Mouse (Mus musculus): Measurements from ENCODE around the gene Zfp57. TPM values are rescaled to one million over a fixed set of nuclear protein-coding genes. Genes with fewer than 3 reads are reported as not detected.

Zfp57 gene
- 3.6 TPM for polyA plus RNA-seq (2014; fragmentation: Illumina TruSeq; extraction: RNeasy Lipid Tissue Mini Kit (QIAGEN cat#74804); ENCODE audit: low replicate concordance)

DNA sequence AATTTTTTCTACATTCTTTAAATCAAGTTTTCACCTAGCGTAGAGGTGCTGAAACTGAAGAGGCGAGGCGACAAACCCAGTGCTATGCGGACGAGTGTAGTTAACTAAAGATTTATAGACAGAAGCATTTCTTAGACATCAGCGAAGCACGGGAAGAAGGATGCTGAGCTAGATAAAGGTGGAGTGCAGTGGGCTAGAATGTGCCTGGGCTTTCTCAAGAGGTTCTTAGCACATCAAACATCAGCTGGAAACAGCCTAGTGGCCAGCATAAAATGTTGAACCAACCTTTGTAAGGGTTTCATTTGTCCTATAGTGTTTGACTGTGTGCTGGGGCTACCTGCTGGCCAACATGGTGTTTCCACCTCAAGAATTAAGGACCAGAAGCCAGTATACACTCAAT lies at the start of gene Zfp57:
Gene Zfp57 (plus strand): TSS at position 301 of the 400 bp plus-strand sequence.

DNA sequence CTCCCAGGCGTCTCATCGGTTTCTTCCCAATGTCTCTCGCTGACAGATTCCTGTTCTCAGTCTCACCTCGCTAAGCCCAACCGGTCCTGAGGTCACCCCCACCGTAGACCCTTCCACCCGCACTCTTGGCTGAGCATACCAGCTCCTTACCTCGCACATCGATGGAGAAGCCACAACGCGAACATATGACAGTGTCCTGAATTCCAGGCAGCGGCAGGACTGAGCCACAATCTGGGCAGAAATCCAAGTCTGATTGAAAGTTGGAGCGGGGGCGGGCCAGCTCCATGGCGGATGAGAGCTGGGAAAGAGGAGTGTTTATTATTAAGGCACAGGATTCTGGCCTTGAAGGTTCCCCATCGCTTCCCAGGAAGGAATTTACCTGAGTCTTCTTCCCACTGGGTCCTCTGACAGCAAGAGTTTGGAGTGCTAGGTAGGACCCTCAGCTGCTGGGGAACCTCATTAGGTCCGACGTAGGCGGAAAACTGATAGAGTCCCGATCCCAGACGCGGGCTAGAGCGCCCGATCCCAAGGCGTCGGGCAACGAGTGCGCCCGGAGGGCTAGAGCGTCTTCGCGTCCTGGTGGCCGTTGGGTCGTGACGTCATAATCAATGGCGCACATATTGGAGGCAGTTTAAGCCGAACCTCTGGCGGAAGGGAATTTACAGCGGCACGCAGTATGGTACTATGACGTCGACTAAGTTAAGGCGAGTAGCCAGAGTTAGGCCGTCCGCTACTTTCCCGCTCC lies 42.8 kb upstream of the Zfp57 start, which contains the start of the genes Znrd1 and Znrd1as:
Gene Znrd1 (minus strand): TSS at position 561 of the 745 bp plus-strand sequence.
Gene Znrd1as (plus strand): TSS at position 594 of the 745 bp plus-strand sequence.

DNA sequence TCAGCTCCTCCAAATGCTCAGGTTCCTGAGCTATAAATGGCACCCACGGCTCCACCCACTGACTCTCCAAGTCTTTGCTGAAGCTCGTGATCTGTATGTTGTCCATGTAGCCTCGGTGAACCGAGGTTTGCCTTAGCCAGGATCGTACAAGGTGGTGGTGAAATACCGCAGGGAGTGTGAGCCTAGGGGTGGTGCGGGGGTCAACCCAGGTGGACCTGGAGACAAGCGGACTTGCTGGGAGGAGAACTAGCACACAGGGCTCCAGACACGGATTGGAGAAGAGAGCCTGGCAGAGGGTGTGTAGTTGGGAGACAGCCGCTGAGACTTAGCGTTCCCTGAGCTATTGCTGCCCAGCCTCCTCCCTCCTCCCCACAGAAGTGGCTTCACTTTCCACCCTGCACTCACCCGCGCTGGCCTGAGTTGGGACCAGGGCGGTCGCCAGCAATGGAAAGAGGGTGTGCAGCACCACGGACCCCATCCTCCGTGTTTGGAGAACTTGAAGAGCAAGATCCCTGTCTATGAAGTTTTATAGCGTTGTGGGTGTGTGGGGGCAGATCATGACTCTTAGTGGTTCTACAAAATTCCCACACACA lies 19.6 kb upstream of the Zfp57 start, which contains the start of gene 2410137M14Rik:
Gene 2410137M14Rik (minus strand): TSS at position 17 of the 593 bp plus-strand sequence.

DNA sequence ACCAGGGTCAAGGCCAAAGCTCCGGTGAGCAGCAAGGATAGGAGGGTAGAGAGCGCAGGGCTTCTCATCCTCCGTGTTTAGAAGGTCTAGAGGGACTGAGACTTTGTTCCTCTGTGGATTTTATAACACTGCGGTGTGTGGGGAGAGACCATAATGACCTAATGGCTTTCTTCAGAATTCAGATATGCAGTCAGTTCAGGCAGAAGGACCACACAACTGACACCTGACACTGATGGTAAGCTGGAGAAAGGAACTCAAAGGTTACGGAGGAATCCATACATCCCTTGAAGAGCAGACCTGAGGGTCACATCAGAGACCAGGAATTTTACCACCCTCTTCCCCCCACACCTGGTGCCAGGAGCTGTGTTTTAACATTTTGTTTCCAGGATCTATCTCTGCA lies 11.5 kb upstream of the Zfp57 start, which contains the start of gene H2-M5:
Gene H2-M5 (minus strand): TSS at position 101 of the 400 bp plus-strand sequence.

DNA sequence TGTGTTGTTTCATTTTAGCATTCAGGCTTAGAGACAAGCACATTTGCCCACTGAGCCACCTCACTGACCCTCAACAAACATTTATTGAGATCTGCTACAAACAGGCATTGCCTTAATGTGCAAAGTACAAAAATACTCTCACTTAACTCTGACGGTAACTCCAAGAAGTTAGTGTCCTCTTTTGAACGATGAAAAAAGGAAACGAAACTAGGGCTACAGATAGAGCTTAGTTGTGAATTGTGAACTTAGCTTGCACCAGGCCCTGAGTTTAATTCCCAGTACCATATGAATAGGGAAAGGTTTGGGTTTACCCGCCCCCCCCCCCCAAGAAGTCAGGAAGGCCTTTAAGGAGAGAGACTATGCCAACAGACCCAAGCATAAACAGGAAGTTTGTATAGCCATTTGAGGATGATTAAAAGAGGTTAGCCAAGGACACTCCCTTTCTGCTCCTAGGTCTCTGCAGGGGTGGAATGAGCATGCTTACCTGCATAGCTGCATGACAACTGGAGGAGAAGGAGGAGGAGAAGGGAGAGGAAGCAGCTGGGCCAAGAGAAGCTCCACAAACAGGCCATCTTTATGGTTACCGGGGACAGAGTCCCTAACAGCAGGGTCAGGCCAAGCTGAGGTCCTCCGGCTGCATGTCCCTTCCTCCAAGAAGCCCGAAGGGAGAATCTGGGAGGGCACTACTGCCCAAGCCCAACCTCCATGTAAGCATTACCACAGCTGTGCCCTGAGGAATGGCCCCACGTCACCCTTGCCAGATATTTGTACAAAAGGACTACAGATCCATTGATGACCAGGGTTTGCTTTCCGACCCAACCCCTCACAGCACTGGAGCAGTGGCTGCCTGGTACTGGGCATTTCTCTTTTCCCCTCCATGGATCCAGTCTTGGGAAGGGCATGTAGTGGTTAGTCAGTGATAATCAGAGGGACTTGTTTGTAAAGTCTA lies 21.9 kb downstream of the Zfp57 start, which contains the start of gene Mog:
Gene Mog (minus strand): TSS at position 771 of the 949 bp plus-strand sequence.

DNA sequence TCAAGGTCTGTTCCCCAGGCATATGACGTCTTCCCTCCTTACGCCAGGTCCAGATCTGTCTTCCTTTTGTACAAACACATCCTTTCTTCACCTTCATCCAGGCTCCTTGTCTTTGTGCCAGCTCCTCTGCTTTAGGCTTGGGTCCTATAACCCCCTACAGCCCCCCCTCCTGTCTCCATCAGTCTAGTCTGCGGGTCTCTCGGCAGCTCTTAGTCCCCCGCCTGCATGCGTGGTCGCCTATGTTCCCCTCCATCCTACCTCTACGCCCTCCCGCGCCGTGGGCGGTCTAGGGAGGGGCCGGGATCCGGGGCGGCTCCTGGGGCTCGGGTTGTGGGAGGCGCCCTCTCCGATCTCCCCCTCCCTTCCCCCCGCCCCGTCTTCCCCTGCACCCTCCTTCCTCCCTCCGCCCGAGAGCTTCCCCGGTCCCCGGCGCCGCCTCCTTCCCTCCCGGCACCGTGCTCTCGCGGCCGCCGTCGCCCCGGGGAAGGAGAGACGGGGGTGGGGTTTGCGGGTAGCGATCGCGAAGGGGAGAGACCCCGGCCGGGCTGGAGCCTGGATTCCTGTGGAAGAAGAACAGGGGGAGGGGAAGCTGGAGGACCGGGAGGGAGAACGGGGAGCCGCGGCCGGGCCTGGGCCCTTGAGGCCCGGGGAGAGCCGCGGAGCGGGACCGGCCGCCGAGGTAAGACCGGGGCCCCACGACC lies 44.8 kb downstream of the Zfp57 start, which contains the start of gene Gabbr1:
Gene Gabbr1 (plus strand): TSS at position 356 of the 701 bp plus-strand sequence.

Other genes with a start within 250 kb of the Zfp57 start
- gene H2-M10.5, start 228.3 kb upstream of the Zfp57 start, polyA plus RNA-seq (2014; fragmentation: Illumina TruSeq; extraction: RNeasy Lipid Tissue Mini Kit (QIAGEN cat#74804); ENCODE audit: low replicate concordance), result not detected
- not detected for gene H2-M10.6, start 189.0 kb upstream of the Zfp57 start, polyA plus RNA-seq (2014; fragmentation: Illumina TruSeq; extraction: RNeasy Lipid Tissue Mini Kit (QIAGEN cat#74804); ENCODE audit: low replicate concordance)
- 29.4 TPM for gene Trim26, start 164.0 kb upstream of the Zfp57 start, polyA plus RNA-seq (2014; fragmentation: Illumina TruSeq; extraction: RNeasy Lipid Tissue Mini Kit (QIAGEN cat#74804); ENCODE audit: low replicate concordance)
- gene Trim15, start 134.0 kb upstream of the Zfp57 start, polyA plus RNA-seq (2014; fragmentation: Illumina TruSeq; extraction: RNeasy Lipid Tissue Mini Kit (QIAGEN cat#74804); ENCODE audit: low replicate concordance), result 9.4 TPM
- gene Trim10, start 131.6 kb upstream of the Zfp57 start, polyA plus RNA-seq (2014; fragmentation: Illumina TruSeq; extraction: RNeasy Lipid Tissue Mini Kit (QIAGEN cat#74804); ENCODE audit: low replicate concordance), result not detected
- 86.2 TPM for gene Trim40, start 111.0 kb upstream of the Zfp57 start, polyA plus RNA-seq (2014; fragmentation: Illumina TruSeq; extraction: RNeasy Lipid Tissue Mini Kit (QIAGEN cat#74804); ENCODE audit: low replicate concordance)
- gene Trim31, start 103.0 kb upstream of the Zfp57 start, polyA plus RNA-seq (2014; fragmentation: Illumina TruSeq; extraction: RNeasy Lipid Tissue Mini Kit (QIAGEN cat#74804); ENCODE audit: low replicate concordance), result 166 TPM
- 1.1 TPM for gene Rnf39, start 58.2 kb upstream of the Zfp57 start, polyA plus RNA-seq (2014; fragmentation: Illumina TruSeq; extraction: RNeasy Lipid Tissue Mini Kit (QIAGEN cat#74804); ENCODE audit: low replicate concordance)
- 5.3 TPM for gene Ppp1r11, start 49.4 kb upstream of the Zfp57 start, polyA plus RNA-seq (2014; fragmentation: Illumina TruSeq; extraction: RNeasy Lipid Tissue Mini Kit (QIAGEN cat#74804); ENCODE audit: low replicate concordance)
- 18.8 TPM for gene Znrd1, start 42.6 kb upstream of the Zfp57 start, polyA plus RNA-seq (2014; fragmentation: Illumina TruSeq; extraction: RNeasy Lipid Tissue Mini Kit (QIAGEN cat#74804); ENCODE audit: low replicate concordance)
- gene Znrd1as, start 42.6 kb upstream of the Zfp57 start, polyA plus RNA-seq (2014; fragmentation: Illumina TruSeq; extraction: RNeasy Lipid Tissue Mini Kit (QIAGEN cat#74804); ENCODE audit: low replicate concordance), result 17.6 TPM
- gene 2410137M14Rik, start 19.9 kb upstream of the Zfp57 start, polyA plus RNA-seq (2014; fragmentation: Illumina TruSeq; extraction: RNeasy Lipid Tissue Mini Kit (QIAGEN cat#74804); ENCODE audit: low replicate concordance), result not detected
- gene H2-M5, start 11.6 kb upstream of the Zfp57 start, polyA plus RNA-seq (2014; fragmentation: Illumina TruSeq; extraction: RNeasy Lipid Tissue Mini Kit (QIAGEN cat#74804); ENCODE audit: low replicate concordance), result not detected
- gene Mog, start 22.2 kb downstream of the Zfp57 start, polyA plus RNA-seq (2014; fragmentation: Illumina TruSeq; extraction: RNeasy Lipid Tissue Mini Kit (QIAGEN cat#74804); ENCODE audit: low replicate concordance), result not detected
- gene Gabbr1, start 44.8 kb downstream of the Zfp57 start, polyA plus RNA-seq (2014; fragmentation: Illumina TruSeq; extraction: RNeasy Lipid Tissue Mini Kit (QIAGEN cat#74804); ENCODE audit: low replicate concordance), result 14.3 TPM
- gene Olfr90, start 87.3 kb downstream of the Zfp57 start, polyA plus RNA-seq (2014; fragmentation: Illumina TruSeq; extraction: RNeasy Lipid Tissue Mini Kit (QIAGEN cat#74804); ENCODE audit: low replicate concordance), result not detected
- gene Olfr91, start 97.1 kb downstream of the Zfp57 start, polyA plus RNA-seq (2014; fragmentation: Illumina TruSeq; extraction: RNeasy Lipid Tissue Mini Kit (QIAGEN cat#74804); ENCODE audit: low replicate concordance), result not detected
- gene Olfr92, start 118.9 kb downstream of the Zfp57 start, polyA plus RNA-seq (2014; fragmentation: Illumina TruSeq; extraction: RNeasy Lipid Tissue Mini Kit (QIAGEN cat#74804); ENCODE audit: low replicate concordance), result not detected
- not detected for gene Olfr93, start 160.3 kb downstream of the Zfp57 start, polyA plus RNA-seq (2014; fragmentation: Illumina TruSeq; extraction: RNeasy Lipid Tissue Mini Kit (QIAGEN cat#74804); ENCODE audit: low replicate concordance)
- gene Ubd, start 192.7 kb downstream of the Zfp57 start, polyA plus RNA-seq (2014; fragmentation: Illumina TruSeq; extraction: RNeasy Lipid Tissue Mini Kit (QIAGEN cat#74804); ENCODE audit: low replicate concordance), result 7.5 TPM
- gene Olfr94, start 199.8 kb downstream of the Zfp57 start, polyA plus RNA-seq (2014; fragmentation: Illumina TruSeq; extraction: RNeasy Lipid Tissue Mini Kit (QIAGEN cat#74804); ENCODE audit: low replicate concordance), result not detected
- gene Olfr95, start 212.0 kb downstream of the Zfp57 start, polyA plus RNA-seq (2014; fragmentation: Illumina TruSeq; extraction: RNeasy Lipid Tissue Mini Kit (QIAGEN cat#74804); ENCODE audit: low replicate concordance), result not detected
- gene Olfr96, start 219.0 kb downstream of the Zfp57 start, polyA plus RNA-seq (2014; fragmentation: Illumina TruSeq; extraction: RNeasy Lipid Tissue Mini Kit (QIAGEN cat#74804); ENCODE audit: low replicate concordance), result not detected
- gene Olfr97, start 236.2 kb downstream of the Zfp57 start, polyA plus RNA-seq (2014; fragmentation: Illumina TruSeq; extraction: RNeasy Lipid Tissue Mini Kit (QIAGEN cat#74804); ENCODE audit: low replicate concordance), result not detected